27 mouse cellular contexts compared by ENCODE assay signal in genomic region chr12:113769587-113769986, GRCm38 (mm10).
DNase-seq lines count a peak whose midpoint lies in the region; ATAC-seq and TF ChIP-seq lines count a peak whose summit lies in the region.
"Had no signal": no experiment of that assay in that cellular context is flagged by ENCODE, and none has a peak within 500 bp of the region (broad histone marks: within the 10 kb centered on the region; RNA-seq: fewer than 3 reads in every experiment).

No protein-coding gene starts in this region.

- 52% methylated on average over 1 of the region's 1 CpGs for WGBS in liver, postnatal 0 days (ENCODE audit: insufficient replicate concordance)
- 42% methylated on average over 1 of the region's 1 CpGs for WGBS in liver, embryonic 11.5 days

- peak; percentile 37 for TF ChIP-seq CTCF in liver, postnatal 0 days (IDR thresholded peaks at IDR 0.05; ENCODE audit: low read depth)

- H3K27me3 ChIP-seq in liver, postnatal 0 days (ENCODE audit: insufficient read depth, low read length) = no peaks in the 10 kb centered on the region
- no peaks in the 10 kb centered on the region for H3K27me3 ChIP-seq in liver, embryonic 11.5 days (replicated peaks; ENCODE audit: control insufficient read depth, insufficient read depth, low read length)
- H3K27me3 ChIP-seq: heart, embryonic 12.5 days; midbrain, embryonic 13.5 days had no signal

- no peak overlapping the region for H3K27ac ChIP-seq in liver, postnatal 0 days (ENCODE audit: low read depth)
- no peak overlapping the region for H3K27ac ChIP-seq in liver, embryonic 11.5 days (ENCODE audit: low read depth, low read length)
- H3K27ac ChIP-seq: hindbrain, embryonic 10.5 days; midbrain, embryonic 13.5 days had no signal

- no peak for TF ChIP-seq EP300 in liver, postnatal 0 days (IDR thresholded peaks at IDR 0.05; ENCODE audit: low read depth)

- no peaks in the 10 kb centered on the region for H3K9me3 ChIP-seq in liver, postnatal 0 days (ENCODE audit: low read length)
- H3K9me3 ChIP-seq in liver, embryonic 11.5 days (ENCODE audit: control insufficient read depth, low read length) = no peaks in the 10 kb centered on the region

- H3K9ac ChIP-seq in liver, postnatal 0 days (replicated peaks) = no peak overlapping the region
- no peak overlapping the region for H3K9ac ChIP-seq in liver, embryonic 11.5 days (ENCODE audit: low read depth, low read length)
- H3K9ac ChIP-seq: heart, embryonic 12.5 days; midbrain, embryonic 13.5 days had no signal

- peak; percentile 29 for DNase-seq in CD4-positive, CD25-positive, alpha-beta regulatory T cell, adult 2 months (ENCODE audit: low read depth, low spot score)
- DNase-seq in liver, postnatal 0 days = no peak
- no peak for DNase-seq in liver, embryonic 11.5 days (ENCODE audit: low spot score)
- DNase-seq in NIH3T3 (ENCODE audit: low read depth) = peak; percentile 42
- DNase-seq in cerebellum, postnatal 25 days = no peak
- no peak for DNase-seq in spleen, postnatal 14 days (ENCODE audit: low spot score in 2 of 2)
- DNase-seq: adrenal gland, adult 8-10 months; cerebellum, adult 2 months; cerebellum, postnatal 36 days; gastrocnemius, postnatal 14 days; heart, adult 18-20 months; heart, postnatal 10 days; kidney, adult 18-20 months; kidney, postnatal 10 days; lung, postnatal 10 days; right cerebral cortex, postnatal 14 days; spleen, adult 18-20 months; thymus, adult 2 months had no signal

- no peaks in the 10 kb centered on the region for H3K4me1 ChIP-seq in liver, postnatal 0 days (ENCODE audit: insufficient read depth)
- H3K4me1 ChIP-seq in liver, embryonic 11.5 days (replicated peaks; ENCODE audit: control insufficient read depth, insufficient read depth, low read length) = no peaks in the 10 kb centered on the region
- H3K4me1 ChIP-seq: heart, embryonic 12.5 days; hindbrain, embryonic 10.5 days; midbrain, embryonic 13.5 days had no signal

- H3K4me3 ChIP-seq in liver, postnatal 0 days (ENCODE audit: low read depth, low read length) = no peak overlapping the region
- H3K4me3 ChIP-seq in liver, embryonic 11.5 days (ENCODE audit: low read depth, low read length) = no peak overlapping the region
- H3K4me3 ChIP-seq: heart, embryonic 12.5 days; hindbrain, embryonic 10.5 days; midbrain, embryonic 13.5 days had no signal

- ATAC-seq in CD4-positive, CD25-positive, alpha-beta regulatory T cell, adult 4 months = no peak
- no peak for ATAC-seq in liver, postnatal 0 days
- ATAC-seq in liver, embryonic 11.5 days (replicated peaks; ENCODE audit: low FRiP score) = no peak
- ATAC-seq in megakaryocyte-erythroid progenitor cell, adult 5-6 weeks (replicated peaks; ENCODE audit: low FRiP score, low TSS enrichment, poor library complexity, severe bottlenecking) = peak; percentile 63; the same call in 1 of the 2 replicates
- ATAC-seq: activated CD4-positive, CD25-positive, alpha-beta regulatory T cell, adult 4 months; forebrain, embryonic 14.5 days; hindbrain, embryonic 16.5 days; midbrain, embryonic 13.5 days had no signal

- H3K4me2 ChIP-seq in liver, postnatal 0 days (ENCODE audit: low read depth, low read length) = no peak overlapping the region
- H3K4me2 ChIP-seq in liver, embryonic 11.5 days = no peak overlapping the region
- H3K4me2 ChIP-seq: heart, embryonic 12.5 days; midbrain, embryonic 13.5 days had no signal

- no peaks in the 10 kb centered on the region for H3K36me3 ChIP-seq in liver, postnatal 0 days (replicated peaks; ENCODE audit: insufficient read depth, low read length)
- no peaks in the 10 kb centered on the region for H3K36me3 ChIP-seq in liver, embryonic 11.5 days (ENCODE audit: control insufficient read depth, insufficient read depth, low read length)
- H3K36me3 ChIP-seq: G1E; heart, embryonic 12.5 days; hindbrain, embryonic 10.5 days; midbrain, embryonic 13.5 days had no signal

Comparison
In these comparisons a context has a peak if more than half of its experiments do, and no peak if none do; other contexts are left out.
1. DNase-seq: peak in CD4-positive, CD25-positive, alpha-beta regulatory T cell, adult 2 months (single experiment) and NIH3T3 (single experiment); none in liver, postnatal 0 days (single experiment), liver, embryonic 11.5 days (single experiment), cerebellum, postnatal 25 days (0 of 2) and spleen, postnatal 14 days (0 of 2).